In genomic region chr11:75625820-75626219, GRCm38 (mm10) we compare ENCODE assay signal across 14 mouse cellular contexts. TPM values are rescaled to one million over a fixed set of nuclear protein-coding genes. Genes with fewer than 3 reads are reported as not detected.
DNase-seq lines count a peak whose midpoint lies in the region; ATAC-seq and TF ChIP-seq lines count a peak whose summit lies in the region.
"Had no signal": no experiment of that assay in that cellular context is flagged by ENCODE, and none has a peak within 500 bp of the region (broad histone marks: within the 10 kb centered on the region; RNA-seq: fewer than 3 reads in every experiment).

No protein-coding gene starts in this region.

- no peak for ATAC-seq in heart, embryonic 16.5 days (replicated peaks; ENCODE audit: extremely low read depth, insufficient read depth, low FRiP score)
- ATAC-seq in heart, embryonic 12.5 days (ENCODE audit: insufficient number of reproducible peaks, low FRiP score): no peak
- ATAC-seq in kidney, postnatal 0 days (replicated peaks; ENCODE audit: low FRiP score, low read depth): no peak
- ATAC-seq: midbrain, embryonic 15.5 days had no signal

- no peak overlapping the region for H3K9ac ChIP-seq in heart, embryonic 16.5 days (ENCODE audit: low read length)
- H3K9ac ChIP-seq in heart, embryonic 12.5 days: no peak overlapping the region
- H3K9ac ChIP-seq in ES-Bruce4 (ENCODE audit: low read depth, poor library complexity, severe bottlenecking): no peak overlapping the region
- no peak overlapping the region for H3K9ac ChIP-seq in kidney, postnatal 0 days (ENCODE audit: low read depth, low read length)
- H3K9ac ChIP-seq: embryonic facial prominence, embryonic 15.5 days; hindbrain, embryonic 15.5 days; liver, embryonic 15.5 days; midbrain, embryonic 15.5 days; neural tube, embryonic 13.5 days had no signal

- no peak overlapping the region for H3K4me3 ChIP-seq in heart, embryonic 16.5 days (ENCODE audit: low read length)
- H3K4me3 ChIP-seq in heart, embryonic 12.5 days: no peak overlapping the region
- no peak overlapping the region for H3K4me3 ChIP-seq in ES-Bruce4 (ENCODE audit: low read depth, low read length)
- no peak overlapping the region for H3K4me3 ChIP-seq in kidney, postnatal 0 days (replicated peaks; ENCODE audit: low read depth, low read length)
- H3K4me3 ChIP-seq: embryonic facial prominence, embryonic 15.5 days; hindbrain, embryonic 15.5 days; liver, embryonic 15.5 days; midbrain, embryonic 15.5 days; neural tube, embryonic 13.5 days had no signal

- DNase-seq in adrenal gland, postnatal 14 days: peak; percentile 78
- no peak for DNase-seq in adrenal gland, adult 18-20 months (ENCODE audit: low spot score in 2 of 2)
- peak; percentile 15 for DNase-seq in kidney, postnatal 0 days (ENCODE audit: low spot score)
- DNase-seq in cerebellum, adult 11-12 months: no peak
- DNase-seq in testis, postnatal 10 days (ENCODE audit: low spot score): no peak
- DNase-seq: lung, postnatal 36 days had no signal

- no peaks in the 10 kb centered on the region for H3K9me3 ChIP-seq in heart, embryonic 16.5 days (replicated peaks; ENCODE audit: control insufficient read depth, low read length)
- no peaks in the 10 kb centered on the region for H3K9me3 ChIP-seq in heart, embryonic 12.5 days (replicated peaks)
- H3K9me3 ChIP-seq in ES-Bruce4 (replicated peaks; ENCODE audit: control insufficient read depth, insufficient read depth, low read length, poor library complexity, severe bottlenecking): no peaks in the 10 kb centered on the region
- no peaks in the 10 kb centered on the region for H3K9me3 ChIP-seq in kidney, postnatal 0 days (replicated peaks; ENCODE audit: low read length)
- H3K9me3 ChIP-seq: embryonic facial prominence, embryonic 15.5 days; hindbrain, embryonic 15.5 days; liver, embryonic 15.5 days; midbrain, embryonic 15.5 days; neural tube, embryonic 13.5 days had no signal

- peaks cover 47% of the 10 kb centered on the region for H3K4me1 ChIP-seq in heart, embryonic 16.5 days (ENCODE audit: control insufficient read depth, insufficient read depth, low read length)
- peaks cover 44% of the 10 kb centered on the region for H3K4me1 ChIP-seq in heart, embryonic 12.5 days (replicated peaks)
- H3K4me1 ChIP-seq in ES-Bruce4 (ENCODE audit: control insufficient read depth, insufficient read depth, low read length): peaks cover 7% of the 10 kb centered on the region
- H3K4me1 ChIP-seq in kidney, postnatal 0 days (replicated peaks; ENCODE audit: insufficient read depth, low read length): no peaks in the 10 kb centered on the region; the same call in 1 of the 2 replicates

- no peak overlapping the region for H3K4me2 ChIP-seq in heart, embryonic 16.5 days (ENCODE audit: low read depth, low read length)
- H3K4me2 ChIP-seq in heart, embryonic 12.5 days: no peak overlapping the region
- H3K4me2 ChIP-seq in kidney, postnatal 0 days (ENCODE audit: low read length): no peak overlapping the region
- H3K4me2 ChIP-seq: embryonic facial prominence, embryonic 15.5 days; hindbrain, embryonic 15.5 days; liver, embryonic 15.5 days; midbrain, embryonic 15.5 days; neural tube, embryonic 13.5 days had no signal

- H3K27ac ChIP-seq in heart, embryonic 16.5 days (ENCODE audit: low read length): 0 out of 2 replicates have a peak overlapping the region, but pooled peaks have one; percentile 14
- H3K27ac ChIP-seq in heart, embryonic 12.5 days (ENCODE audit: poor library complexity, severe bottlenecking): no peak overlapping the region
- peak overlapping the region; percentile 57; the same call in 1 of the 2 replicates for H3K27ac ChIP-seq in ES-Bruce4 (ENCODE audit: insufficient read depth, low read length)
- H3K27ac ChIP-seq in kidney, postnatal 0 days: peak overlapping the region; percentile 42; the same call in 1 of the 2 replicates
- H3K27ac ChIP-seq: embryonic facial prominence, embryonic 15.5 days; hindbrain, embryonic 15.5 days; liver, embryonic 15.5 days; midbrain, embryonic 15.5 days; neural tube, embryonic 13.5 days had no signal

- WGBS in heart, embryonic 16.5 days: 87% methylated on average over 4 of the region's 4 CpGs
- 88% methylated on average over 4 of the region's 4 CpGs for WGBS in heart, embryonic 12.5 days
- 86% methylated on average over 4 of the region's 4 CpGs for WGBS in kidney, postnatal 0 days

- no peak for TF ChIP-seq CTCF in ES-Bruce4 (IDR thresholded peaks at IDR 0.05; ENCODE audit: low read depth, low read length)
- no peak for TF ChIP-seq CTCF in kidney, postnatal 0 days (IDR thresholded peaks at IDR 0.05; ENCODE audit: low read depth)

- TF ChIP-seq EP300 in ES-Bruce4 (IDR thresholded peaks at IDR 0.05; ENCODE audit: insufficient read depth, low read depth, low read length): no peak

- peaks cover 21% of the 10 kb centered on the region for H3K36me3 ChIP-seq in heart, embryonic 16.5 days (ENCODE audit: control insufficient read depth, insufficient read depth)
- H3K36me3 ChIP-seq in heart, embryonic 12.5 days: peaks cover 53% of the 10 kb centered on the region
- H3K36me3 ChIP-seq in ES-Bruce4 (ENCODE audit: control insufficient read depth, insufficient read depth, low read length, poor library complexity, severe bottlenecking): peaks cover 8% of the 10 kb centered on the region
- peaks cover 44% of the 10 kb centered on the region for H3K36me3 ChIP-seq in kidney, postnatal 0 days (ENCODE audit: insufficient read depth, low read length)

- TF ChIP-seq POLR2A in ES-Bruce4 (IDR thresholded peaks at IDR 0.05; ENCODE audit: insufficient read depth, low read length): no peak

- no peaks in the 10 kb centered on the region for H3K27me3 ChIP-seq in heart, embryonic 16.5 days (ENCODE audit: control insufficient read depth, insufficient read depth, low read length)
- H3K27me3 ChIP-seq in heart, embryonic 12.5 days (replicated peaks): no peaks in the 10 kb centered on the region; the same call in 1 of the 2 replicates
- H3K27me3 ChIP-seq in ES-Bruce4 (ENCODE audit: control insufficient read depth, insufficient read depth, low read length, poor library complexity, severe bottlenecking): no peaks in the 10 kb centered on the region
- no peaks in the 10 kb centered on the region for H3K27me3 ChIP-seq in kidney, postnatal 0 days (ENCODE audit: insufficient read depth, low read length)
- H3K27me3 ChIP-seq: embryonic facial prominence, embryonic 15.5 days; hindbrain, embryonic 15.5 days; liver, embryonic 15.5 days; midbrain, embryonic 15.5 days; neural tube, embryonic 13.5 days had no signal

RNA-seq across cellular contexts. Expression of gene Inpp5k, which starts 5.0 kb away (rescaled TPM):
- total RNA-seq in adrenal gland, postnatal 14 days (2021): 32.3 and 41.8 TPM in 2 replicates
- 10 to 100 TPM; 24.9 to 36.9 TPM for total RNA-seq in adrenal gland, adult 18-20 months (2021)
- polyA plus RNA-seq in heart, embryonic 16.5 days (2015; fragmentation: Nextera tagmentation; extraction: Ambion mirVana): 29.1 and 31.1 TPM in 2 replicates
- 17.3 and 17.5 TPM in 2 replicates for polyA plus RNA-seq in heart, embryonic 12.5 days (2016; fragmentation: Nextera tagmentation; extraction: Ambion mirVana)
- 20.5 and 22.6 TPM in 2 replicates for polyA plus RNA-seq in ES-Bruce4 (2011; ENCODE audit: insufficient read depth, insufficient read length, low read depth, missing spikeins)
- 35.9 and 38.6 TPM in 2 replicates for polyA plus RNA-seq in kidney, postnatal 0 days (2015; fragmentation: Nextera tagmentation; extraction: Ambion mirVana)

RNA-seq across cellular contexts. Expression of gene Myo1c, which starts 24.5 kb away (rescaled TPM):
- total RNA-seq in adrenal gland, postnatal 14 days (2021): 148 and 155 TPM in 2 replicates
- 100 to 1,000 TPM; 144 to 160 TPM for total RNA-seq in adrenal gland, adult 18-20 months (2021)
- 72.4 and 83.8 TPM in 2 replicates for polyA plus RNA-seq in heart, embryonic 16.5 days (2015; fragmentation: Nextera tagmentation; extraction: Ambion mirVana)
- 72.3 and 76.7 TPM in 2 replicates for polyA plus RNA-seq in heart, embryonic 12.5 days (2016; fragmentation: Nextera tagmentation; extraction: Ambion mirVana)
- polyA plus RNA-seq in ES-Bruce4 (2011; ENCODE audit: insufficient read depth, insufficient read length, low read depth, missing spikeins): 78.7 and 82.9 TPM in 2 replicates
- polyA plus RNA-seq in kidney, postnatal 0 days (2015; fragmentation: Nextera tagmentation; extraction: Ambion mirVana): 55.3 and 60.8 TPM in 2 replicates

RNA-seq across cellular contexts. Expression of gene Pitpna, which starts 37.9 kb away (rescaled TPM):
- 150 and 164 TPM in 2 replicates for total RNA-seq in adrenal gland, postnatal 14 days (2021)
- 100 to 1,000 TPM; 152 to 175 TPM for total RNA-seq in adrenal gland, adult 18-20 months (2021)
- 68.0 and 78.0 TPM in 2 replicates for polyA plus RNA-seq in heart, embryonic 16.5 days (2015; fragmentation: Nextera tagmentation; extraction: Ambion mirVana)
- 75.3 and 80.1 TPM in 2 replicates for polyA plus RNA-seq in heart, embryonic 12.5 days (2016; fragmentation: Nextera tagmentation; extraction: Ambion mirVana)
- 70.5 and 71.4 TPM in 2 replicates for polyA plus RNA-seq in ES-Bruce4 (2011; ENCODE audit: insufficient read depth, insufficient read length, low read depth, missing spikeins)
- 68.9 and 69.8 TPM in 2 replicates for polyA plus RNA-seq in kidney, postnatal 0 days (2015; fragmentation: Nextera tagmentation; extraction: Ambion mirVana)

RNA-seq across cellular contexts. Expression of gene Crk, which starts 53.2 kb away (rescaled TPM):
- 100 and 101 TPM in 2 replicates for total RNA-seq in adrenal gland, postnatal 14 days (2021)
- 100 to 1,000 TPM; 115 to 132 TPM for total RNA-seq in adrenal gland, adult 18-20 months (2021)
- 99.6 and 101 TPM in 2 replicates for polyA plus RNA-seq in heart, embryonic 16.5 days (2015; fragmentation: Nextera tagmentation; extraction: Ambion mirVana)
- 110 and 111 TPM in 2 replicates for polyA plus RNA-seq in heart, embryonic 12.5 days (2016; fragmentation: Nextera tagmentation; extraction: Ambion mirVana)
- polyA plus RNA-seq in ES-Bruce4 (2011; ENCODE audit: insufficient read depth, insufficient read length, low read depth, missing spikeins): 86.0 and 91.5 TPM in 2 replicates
- 106 and 112 TPM in 2 replicates for polyA plus RNA-seq in kidney, postnatal 0 days (2015; fragmentation: Nextera tagmentation; extraction: Ambion mirVana)

Comparison
In these comparisons a context has a peak if more than half of its experiments do, and no peak if none do; other contexts are left out.
1. DNase-seq: peak in adrenal gland, postnatal 14 days (single experiment) and kidney, postnatal 0 days (single experiment); none in adrenal gland, adult 18-20 months (0 of 2), cerebellum, adult 11-12 months (single experiment) and testis, postnatal 10 days (single experiment).